Mouse (Mus musculus) neural tube, embryonic 13.5 days (tissue): ENCODE data around the gene Plxna2. TPM values are rescaled to one million over a fixed set of nuclear protein-coding genes. Genes with fewer than 3 reads are reported as not detected.

Experiments
- ATAC-seq: fragments of 200-750 bp; cut with Nextera tagmentation; 2 replicates; pipeline ENCODE4 v1.8.0; 2017; ENCODE audit warnings: low read depth, mild to moderate bottlenecking, moderate TSS enrichment, moderate library complexity
- H3K27ac ChIP-seq: fragments of 300-500 bp; sonication (generic); replicated peaks from 2 replicates; pipeline ENCODE4 v1.5.1; 2015; ENCODE audit warnings: moderate library complexity, mild to moderate bottlenecking, inconsistent platforms
- H3K27me3 ChIP-seq: fragments of 300-500 bp; sonication (generic); 2 replicates; pipeline ENCODE4 v1.6.1; 2015; ENCODE audit warnings: mild to moderate bottlenecking, inconsistent platforms
- H3K36me3 ChIP-seq: fragments of 300-500 bp; sonication (generic); 2 replicates; pipeline ENCODE4 v1.6.1; 2015; ENCODE audit warnings: mild to moderate bottlenecking, inconsistent platforms
- H3K4me1 ChIP-seq: fragments of 300-500 bp; sonication (generic); replicated peaks from 2 replicates; pipeline ENCODE4 v1.6.1; 2015; ENCODE audit warnings: inconsistent platforms
- H3K4me2 ChIP-seq: fragments of 300-500 bp; sonication (generic); 2 replicates; pipeline ENCODE4 v1.6.1; 2015; ENCODE audit warnings: inconsistent platforms, mild to moderate bottlenecking, moderate library complexity
- H3K4me3 ChIP-seq: fragments of 300-500 bp; sonication (generic); 2 replicates; pipeline ENCODE4 v1.5.1; 2015; ENCODE audit warnings: mild to moderate bottlenecking, inconsistent platforms
- H3K9ac ChIP-seq: fragments of 300-500 bp; sonication (generic); 2 replicates; pipeline ENCODE4 v1.6.1; 2015; ENCODE audit warnings: moderate library complexity, mild to moderate bottlenecking, inconsistent platforms
- H3K9me3 ChIP-seq: fragments of 300-500 bp; sonication (generic); 2 replicates; pipeline ENCODE4 v1.6.1; 2016; ENCODE audit warnings: inconsistent platforms
- WGBS: fragments of 180-500 bp; shearing (Covaris S2); methylation state at CpG from one replicate; pipeline ENCODE4 v1.1.7; 2015; 5-methylcytosine and 5-hydroxymethylcytosine counted together
- polyA plus RNA-seq: library from polyadenylated mRNA; unstranded; fragments of >200 nt; fragmentation: Nextera tagmentation; extraction: Ambion mirVana; gene quantifications from 2 replicates; pipeline ENCODE4 v1.2.1, GENCODE M21; 2015

Plxna2 gene
- polyA plus RNA-seq, 1 experiment from 2014 or later: 42.6 TPM

GRCm38 (mm10) chr1:194697439-194697838, 79.4 kb downstream of the Plxna2 start:
- H3K4me1 ChIP-seq: peaks cover 58% of the 10 kb centered on the region
- no peak overlapping the region for H3K4me2 ChIP-seq
- no peaks in the 10 kb centered on the region for H3K9me3 ChIP-seq
- ATAC-seq: no peak
- no peak overlapping the region for H3K4me3 ChIP-seq
- 0 out of 2 replicates have a peak, but pooled peaks cover 6% of the 10 kb centered on the region for H3K36me3 ChIP-seq
- no peak overlapping the region for H3K9ac ChIP-seq
- H3K27me3 ChIP-seq: no peaks in the 10 kb centered on the region
- no peak overlapping the region for H3K27ac ChIP-seq
- 87% methylated on average over 2 of the region's 2 CpGs for WGBS

GRCm38 (mm10) chr1:194699321-194699720, 81.3 kb downstream of the Plxna2 start:
- no peak overlapping the region for H3K4me2 ChIP-seq
- whole genome bisulfite sequencing: 85% methylated on average over 3 of the region's 3 CpGs
- ATAC-seq: no peak
- H3K9ac ChIP-seq: no peak overlapping the region
- peaks cover 57% of the 10 kb centered on the region for H3K4me1 ChIP-seq
- H3K27ac ChIP-seq: no peak overlapping the region
- H3K9me3 ChIP-seq: no peaks in the 10 kb centered on the region
- H3K27me3 ChIP-seq: no peaks in the 10 kb centered on the region
- peaks cover 9% of the 10 kb centered on the region; the same call in 1 of the 2 replicates for H3K36me3 ChIP-seq
- no peak overlapping the region for H3K4me3 ChIP-seq

- 24% methylated on average over 2 of the region's 2 CpGs for WGBS
- peak overlapping the region; percentile 43; the same call in 1 of the 2 replicates for H3K27ac ChIP-seq
- H3K4me2 ChIP-seq: no peak overlapping the region
- H3K36me3 ChIP-seq: peaks cover 15% of the 10 kb centered on the region
- H3K4me3 ChIP-seq: no peak overlapping the region
- no peak overlapping the region for H3K9ac ChIP-seq
- peaks cover 36% of the 10 kb centered on the region for H3K4me1 ChIP-seq
- no peaks in the 10 kb centered on the region for H3K9me3 ChIP-seq
- H3K27me3 ChIP-seq: no peaks in the 10 kb centered on the region
- ATAC-seq: no peak; the same call in 1 of the 2 replicates
These were observed 85.2 kb downstream of the Plxna2 start for GRCm38 (mm10) chr1:194703235-194703634.

- peaks cover 35% of the 10 kb centered on the region for H3K4me1 ChIP-seq
- no peaks in the 10 kb centered on the region for H3K9me3 ChIP-seq
- no peak overlapping the region for H3K4me3 ChIP-seq
- no peak overlapping the region for H3K9ac ChIP-seq
- H3K27me3 ChIP-seq: no peaks in the 10 kb centered on the region
- no peak overlapping the region for H3K27ac ChIP-seq
- peaks cover 15% of the 10 kb centered on the region for H3K36me3 ChIP-seq
- no peak overlapping the region for H3K4me2 ChIP-seq
- ATAC-seq: no peak
- 80% methylated on average over 1 of the region's 1 CpGs for WGBS
These were observed 86.3 kb downstream of the Plxna2 start for GRCm38 (mm10) chr1:194704171-194704855.

GRCm38 (mm10) chr1:194706566-194706965, 88.5 kb downstream of the Plxna2 start:
- H3K36me3 ChIP-seq: peaks cover 19% of the 10 kb centered on the region
- ATAC-seq: no peak
- H3K4me2 ChIP-seq: no peak overlapping the region
- H3K27ac ChIP-seq: no peak overlapping the region
- H3K9ac ChIP-seq: no peak overlapping the region
- 83% methylated on average over 2 of the region's 2 CpGs for WGBS
- H3K4me1 ChIP-seq: peaks cover 34% of the 10 kb centered on the region
- no peaks in the 10 kb centered on the region for H3K9me3 ChIP-seq
- no peak overlapping the region for H3K4me3 ChIP-seq
- no peaks in the 10 kb centered on the region for H3K27me3 ChIP-seq

GRCm38 (mm10) chr1:194712373-194712772, 94.4 kb downstream of the Plxna2 start:
- Histone ChIP-seq H3K9me3 (no peaks in the 10 kb centered on the region), H3K4me2 (no peak overlapping the region), H3K4me3 (no peak overlapping the region), H3K4me1 (peaks cover 52% of the 10 kb centered on the region), H3K27ac (peak overlapping the region; percentile 59), H3K9ac (no peak overlapping the region), H3K27me3 (no peaks in the 10 kb centered on the region), H3K36me3 (peaks cover 34% of the 10 kb centered on the region)
- WGBS: 19% methylated on average over 2 of the region's 2 CpGs
- peak; percentile 83 for ATAC-seq

- 67% methylated on average over 4 of the region's 4 CpGs for WGBS
- Histone ChIP-seq H3K9ac (no peak overlapping the region), H3K4me2 (no peak overlapping the region), H3K27ac (peak overlapping the region; percentile 46), H3K36me3 (peaks cover 37% of the 10 kb centered on the region), H3K4me1 (peaks cover 72% of the 10 kb centered on the region), H3K27me3 (no peaks in the 10 kb centered on the region), H3K9me3 (no peaks in the 10 kb centered on the region), H3K4me3 (no peak overlapping the region)
- no peak for ATAC-seq
These were observed 96.4 kb downstream of the Plxna2 start for GRCm38 (mm10) chr1:194714138-194715031.

- 45% methylated on average over 1 of the region's 1 CpGs for WGBS
- no peaks in the 10 kb centered on the region for H3K27me3 ChIP-seq
- H3K4me1 ChIP-seq: peaks cover 85% of the 10 kb centered on the region
- H3K36me3 ChIP-seq: peaks cover 25% of the 10 kb centered on the region
- no peak overlapping the region for H3K9ac ChIP-seq
- H3K9me3 ChIP-seq: no peaks in the 10 kb centered on the region
- no peak for ATAC-seq
- H3K4me3 ChIP-seq: no peak overlapping the region
- H3K4me2 ChIP-seq: no peak overlapping the region
- peak overlapping the region; percentile 56 for H3K27ac ChIP-seq
These were observed 99.4 kb downstream of the Plxna2 start for GRCm38 (mm10) chr1:194717451-194717874.

- Histone ChIP-seq H3K4me1 (peaks cover 89% of the 10 kb centered on the region), H3K4me2 (no peak overlapping the region), H3K9me3 (no peaks in the 10 kb centered on the region), H3K4me3 (no peak overlapping the region), H3K9ac (0 out of 2 replicates have a peak overlapping the region, but pooled peaks have one; percentile 22), H3K27ac (peak overlapping the region; percentile 90), H3K36me3 (peaks cover 12% of the 10 kb centered on the region; the same call in 1 of the 2 replicates), H3K27me3 (no peaks in the 10 kb centered on the region)
- ATAC-seq: no peak
- WGBS: 43% methylated on average over 4 of the region's 4 CpGs
These were observed 102.4 kb downstream of the Plxna2 start for GRCm38 (mm10) chr1:194720406-194720805.

- H3K4me1 ChIP-seq: peaks cover 96% of the 10 kb centered on the region
- peak overlapping the region; percentile 90 for H3K27ac ChIP-seq
- H3K9me3 ChIP-seq: no peaks in the 10 kb centered on the region
- H3K27me3 ChIP-seq: no peaks in the 10 kb centered on the region
- WGBS: 28% methylated on average over 2 of the region's 2 CpGs
- no peak overlapping the region for H3K4me2 ChIP-seq
- peaks cover 17% of the 10 kb centered on the region; the same call in 1 of the 2 replicates for H3K36me3 ChIP-seq
- H3K4me3 ChIP-seq: no peak overlapping the region
- peak; percentile 74 for ATAC-seq
- H3K9ac ChIP-seq: no peak overlapping the region
These were observed 103.2 kb downstream of the Plxna2 start for GRCm38 (mm10) chr1:194721260-194721659.

GRCm38 (mm10) chr1:194722329-194722728, 104.3 kb downstream of the Plxna2 start:
- peak overlapping the region; percentile 90 for H3K27ac ChIP-seq
- H3K4me1 ChIP-seq: peaks cover 91% of the 10 kb centered on the region
- peaks cover 20% of the 10 kb centered on the region for H3K36me3 ChIP-seq
- no peak overlapping the region for H3K4me3 ChIP-seq
- 48% methylated on average over 2 of the region's 2 CpGs for WGBS
- no peaks in the 10 kb centered on the region for H3K27me3 ChIP-seq
- no peak overlapping the region for H3K4me2 ChIP-seq
- no peak for ATAC-seq
- no peak overlapping the region for H3K9ac ChIP-seq
- no peaks in the 10 kb centered on the region for H3K9me3 ChIP-seq

- Histone ChIP-seq H3K4me3 (no peak overlapping the region), H3K9me3 (no peaks in the 10 kb centered on the region), H3K9ac (no peak overlapping the region), H3K27me3 (no peaks in the 10 kb centered on the region), H3K27ac (no peak overlapping the region), H3K36me3 (peaks cover 3% of the 10 kb centered on the region; the same call in 1 of the 2 replicates), H3K4me2 (no peak overlapping the region), H3K4me1 (peaks cover 42% of the 10 kb centered on the region)
- WGBS: 82% methylated on average over 2 of the region's 2 CpGs
- no peak for ATAC-seq
These were observed 116.8 kb downstream of the Plxna2 start for GRCm38 (mm10) chr1:194734836-194735235.
